Mouse (Mus musculus) embryonic facial prominence, embryonic 10.5 days (tissue): ENCODE measurements at regions not wholly inside any gene's neighbourhood (a gene's known extent, or its start where the extent isn't known, plus 50 kb on each side); places are given as distances from the start of the nearest gene placed in this dataset.

Experiments
- DNase-seq: peaks from one replicate; pipeline ENCODE4 v3.0.0-alpha.2; 2017; ENCODE audit warnings: low spot score
- H3K27ac ChIP-seq: fragments of 300-500 bp; sonication (generic); replicated peaks from 2 replicates; pipeline ENCODE4 v1.5.1; 2016; ENCODE audit warnings: mild to moderate bottlenecking
- H3K27me3 ChIP-seq: fragments of 300-500 bp; sonication (generic); replicated peaks from 2 replicates; pipeline ENCODE4 v1.6.1; 2016; ENCODE audit warnings: low read depth, mild to moderate bottlenecking; ENCODE audit not compliant: poor library complexity, severe bottlenecking
- H3K36me3 ChIP-seq: fragments of 300-500 bp; sonication (generic); replicated peaks from 2 replicates; pipeline ENCODE4 v1.6.1; 2016; ENCODE audit warnings: mild to moderate bottlenecking, moderate library complexity
- H3K4me1 ChIP-seq: fragments of 300-500 bp; sonication (generic); 2 replicates; pipeline ENCODE4 v1.6.1; 2016
- H3K4me3 ChIP-seq: fragments of 300-500 bp; sonication (generic); 2 replicates; pipeline ENCODE4 v1.5.1; 2016; ENCODE audit warnings: mild to moderate bottlenecking, moderate library complexity
- H3K9me3 ChIP-seq: fragments of 300-500 bp; sonication (generic); 2 replicates; pipeline ENCODE4 v1.6.1; 2016; ENCODE audit warnings: mild to moderate bottlenecking
- WGBS: fragments of 180-500 bp; shearing (Covaris S2); methylation state at CpG from one replicate; pipeline ENCODE4 v1.1.7; 2016; 5-methylcytosine and 5-hydroxymethylcytosine counted together

GRCm38 (mm10) chr1:136699153-136699524 is 74.4 kb downstream of the Zfp281 start:
- Histone ChIP-seq H3K4me3 (no peak overlapping the region), H3K9me3 (no peaks in the 10 kb centered on the region), H3K27me3 (no peaks in the 10 kb centered on the region), H3K27ac (no peak overlapping the region; the same call in 1 of the 2 replicates), H3K36me3 (no peaks in the 10 kb centered on the region), H3K4me1 (peaks cover 28% of the 10 kb centered on the region)
- WGBS: 80% methylated on average over 7 of the region's 7 CpGs
- no peak for DNase-seq

- Histone ChIP-seq H3K4me3 (no peak overlapping the region), H3K9me3 (no peaks in the 10 kb centered on the region), H3K27ac (no peak overlapping the region), H3K27me3 (no peaks in the 10 kb centered on the region), H3K36me3 (no peaks in the 10 kb centered on the region), H3K4me1 (peaks cover 28% of the 10 kb centered on the region)
- DNase-seq: no peak
- WGBS: 90% methylated on average over 8 of the region's 8 CpGs
Measured at GRCm38 (mm10) chr1:136699571-136699970, 74.9 kb downstream of the Zfp281 start.

GRCm38 (mm10) chr1:136704139-136704538 is 79.4 kb downstream of the Zfp281 start:
- Histone ChIP-seq H3K4me1 (peaks cover 8% of the 10 kb centered on the region; the same call in 1 of the 2 replicates), H3K4me3 (no peak overlapping the region), H3K9me3 (no peaks in the 10 kb centered on the region), H3K27ac (no peak overlapping the region), H3K36me3 (no peaks in the 10 kb centered on the region), H3K27me3 (no peaks in the 10 kb centered on the region)
- DNase-seq: no peak
- 94% methylated on average over 5 of the region's 5 CpGs for WGBS

- Histone ChIP-seq H3K9me3 (no peaks in the 10 kb centered on the region), H3K27ac (no peak overlapping the region), H3K4me3 (no peak overlapping the region), H3K4me1 (0 out of 2 replicates have a peak, but pooled peaks cover 8% of the 10 kb centered on the region), H3K36me3 (no peaks in the 10 kb centered on the region), H3K27me3 (no peaks in the 10 kb centered on the region)
- DNase-seq: no peak
- WGBS: 82% methylated on average over 8 of the region's 8 CpGs
Measured at GRCm38 (mm10) chr1:136706509-136706908, 81.8 kb downstream of the Zfp281 start.

GRCm38 (mm10) chr1:136707394-136707793 is 82.7 kb downstream of the Zfp281 start:
- no peaks in the 10 kb centered on the region for H3K36me3 ChIP-seq
- DNase-seq: no peak
- H3K27ac ChIP-seq: no peak overlapping the region
- no peak overlapping the region for H3K4me3 ChIP-seq
- H3K27me3 ChIP-seq: no peaks in the 10 kb centered on the region
- H3K4me1 ChIP-seq: 0 out of 2 replicates have a peak, but pooled peaks cover 8% of the 10 kb centered on the region
- 85% methylated on average over 8 of the region's 8 CpGs for WGBS
- H3K9me3 ChIP-seq: no peaks in the 10 kb centered on the region

- H3K36me3 ChIP-seq: no peaks in the 10 kb centered on the region
- WGBS: 93% methylated on average over 12 of the region's 12 CpGs
- H3K9me3 ChIP-seq: no peaks in the 10 kb centered on the region
- no peak overlapping the region for H3K27ac ChIP-seq
- no peaks in the 10 kb centered on the region for H3K27me3 ChIP-seq
- no peak for DNase-seq
- H3K4me3 ChIP-seq: no peak overlapping the region
- 0 out of 2 replicates have a peak, but pooled peaks cover 8% of the 10 kb centered on the region for H3K4me1 ChIP-seq
Measured at GRCm38 (mm10) chr1:136707866-136708265, 83.2 kb downstream of the Zfp281 start.

- whole genome bisulfite sequencing: 73% methylated on average over 4 of the region's 4 CpGs
- no peak for DNase-seq
- H3K36me3 ChIP-seq: no peaks in the 10 kb centered on the region
- H3K9me3 ChIP-seq: no peaks in the 10 kb centered on the region
- 0 out of 2 replicates have a peak, but pooled peaks cover 8% of the 10 kb centered on the region for H3K4me1 ChIP-seq
- H3K27ac ChIP-seq: no peak overlapping the region
- no peaks in the 10 kb centered on the region for H3K27me3 ChIP-seq
- H3K4me3 ChIP-seq: no peak overlapping the region
Measured at GRCm38 (mm10) chr1:136710196-136710595, 85.5 kb downstream of the Zfp281 start.

- 0 out of 2 replicates have a peak, but pooled peaks cover 8% of the 10 kb centered on the region for H3K4me1 ChIP-seq
- H3K4me3 ChIP-seq: no peak overlapping the region
- WGBS: 85% methylated on average over 7 of the region's 7 CpGs
- no peaks in the 10 kb centered on the region for H3K36me3 ChIP-seq
- no peak overlapping the region for H3K27ac ChIP-seq
- H3K27me3 ChIP-seq: no peaks in the 10 kb centered on the region
- no peaks in the 10 kb centered on the region for H3K9me3 ChIP-seq
- no peak for DNase-seq
Measured at GRCm38 (mm10) chr1:136711243-136711642, 86.5 kb downstream of the Zfp281 start.

- Histone ChIP-seq H3K27ac (no peak overlapping the region), H3K36me3 (no peaks in the 10 kb centered on the region), H3K4me3 (no peak overlapping the region), H3K4me1 (peaks cover 7% of the 10 kb centered on the region), H3K27me3 (no peaks in the 10 kb centered on the region), H3K9me3 (no peaks in the 10 kb centered on the region)
- DNase-seq: no peak
- 91% methylated on average over 4 of the region's 4 CpGs for WGBS
Measured at GRCm38 (mm10) chr1:136714077-136714476, 89.4 kb downstream of the Zfp281 start.

- peaks cover 7% of the 10 kb centered on the region for H3K4me1 ChIP-seq
- WGBS: 87% methylated on average over 11 of the region's 11 CpGs
- no peak overlapping the region for H3K27ac ChIP-seq
- no peak overlapping the region for H3K4me3 ChIP-seq
- no peak for DNase-seq
- no peaks in the 10 kb centered on the region for H3K27me3 ChIP-seq
- no peaks in the 10 kb centered on the region for H3K36me3 ChIP-seq
- no peaks in the 10 kb centered on the region for H3K9me3 ChIP-seq
Measured at GRCm38 (mm10) chr1:136714987-136715386, 90.3 kb downstream of the Zfp281 start.

GRCm38 (mm10) chr1:136717830-136718517 is 93.3 kb downstream of the Zfp281 start:
- no peaks in the 10 kb centered on the region for H3K36me3 ChIP-seq
- H3K27ac ChIP-seq: no peak overlapping the region
- DNase-seq: no peak
- peaks cover 7% of the 10 kb centered on the region for H3K4me1 ChIP-seq
- no peak overlapping the region for H3K4me3 ChIP-seq
- H3K9me3 ChIP-seq: no peaks in the 10 kb centered on the region
- H3K27me3 ChIP-seq: no peaks in the 10 kb centered on the region
- WGBS: 64% methylated on average over 15 of the region's 15 CpGs

- WGBS: 94% methylated on average over 13 of the region's 13 CpGs
Measured at GRCm38 (mm10) chr1:136723839-136724443, 99.2 kb downstream of the Zfp281 start.

GRCm38 (mm10) chr1:136725242-136725641 is 100.5 kb downstream of the Zfp281 start:
- no peak for DNase-seq
- H3K4me1 ChIP-seq: peaks cover 8% of the 10 kb centered on the region; the same call in 1 of the 2 replicates
- WGBS: 66% methylated on average over 4 of the region's 4 CpGs
- H3K9me3 ChIP-seq: no peaks in the 10 kb centered on the region
- no peak overlapping the region for H3K27ac ChIP-seq
- no peak overlapping the region for H3K4me3 ChIP-seq
- no peaks in the 10 kb centered on the region for H3K36me3 ChIP-seq
- H3K27me3 ChIP-seq: no peaks in the 10 kb centered on the region

More at GRCm38 (mm10) chr1:136723839-136724443, 99.2 kb downstream of the Zfp281 start:
- no peak for DNase-seq
- Histone ChIP-seq H3K36me3 (no peaks in the 10 kb centered on the region), H3K27ac (no peak overlapping the region), H3K27me3 (no peaks in the 10 kb centered on the region), H3K4me3 (no peak overlapping the region), H3K4me1 (peaks cover 8% of the 10 kb centered on the region; the same call in 1 of the 2 replicates), H3K9me3 (no peaks in the 10 kb centered on the region)
